Mouse (Mus musculus): ENCODE measurements at regions not wholly inside any gene's neighbourhood (a gene's known extent, or its start where the extent isn't known, plus 50 kb on each side); places are given as distances from the start of the nearest gene placed in this dataset.

DNA sequence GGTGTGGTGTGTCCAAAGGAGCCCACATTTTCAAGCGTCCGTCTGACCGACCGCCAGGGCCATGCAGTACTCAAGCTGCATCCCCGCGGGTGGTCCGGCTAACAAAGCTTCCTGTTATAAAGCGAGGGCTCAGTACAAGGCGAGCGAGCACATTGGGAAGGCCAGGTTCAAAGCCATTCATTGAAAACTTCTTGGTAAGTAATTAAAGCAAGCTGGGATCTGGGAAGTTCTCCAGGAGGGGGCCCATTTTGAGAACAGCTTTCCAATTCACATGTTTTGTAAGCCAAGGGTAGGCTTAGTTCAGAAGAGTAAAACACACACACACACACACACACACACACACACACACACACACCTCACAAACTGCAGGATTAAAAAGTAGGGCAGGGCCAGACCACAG, 57.3 kb upstream of the Prep start:
- no peaks in the 10 kb centered on the region for H3K36me3 ChIP-seq (ENCODE audit: poor library complexity, severe bottlenecking)
- H3K4me3 ChIP-seq: no peak overlapping the region
- peaks cover 19% of the 10 kb centered on the region for H3K27me3 ChIP-seq
- H3K4me2 ChIP-seq: peak overlapping the region; percentile 20; the same call in 1 of the 2 replicates
- H3K27ac ChIP-seq: no peak overlapping the region
- H3K9ac ChIP-seq: no peak overlapping the region
- WGBS: 4% methylated on average over 10 of the region's 10 CpGs
- no peaks in the 10 kb centered on the region for H3K9me3 ChIP-seq (replicated peaks)
- peaks cover 6% of the 10 kb centered on the region for H3K4me1 ChIP-seq
- ATAC-seq: peak; percentile 94

DNA sequence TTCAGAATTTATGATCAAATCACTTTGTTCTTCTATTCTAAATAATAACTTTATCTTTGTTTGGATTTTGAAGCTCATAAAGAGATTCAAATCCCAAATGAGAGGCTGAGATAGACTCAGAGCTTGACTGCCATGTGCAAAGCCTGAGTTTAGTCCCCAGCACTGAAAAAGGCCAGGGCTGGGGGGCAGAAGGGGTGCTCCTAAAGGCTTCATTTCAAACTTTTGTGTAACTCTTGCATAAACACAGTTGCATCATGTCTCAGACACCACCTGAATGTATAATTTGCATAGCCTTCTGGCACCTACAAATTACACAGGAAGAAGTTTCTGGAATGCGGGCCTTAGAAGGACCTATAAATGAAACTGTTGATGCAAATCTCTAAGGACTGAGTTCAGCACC, 57.8 kb upstream of the Prep start:
- Histone ChIP-seq H3K4me2 (peak overlapping the region; percentile 20; the same call in 1 of the 2 replicates), H3K9ac (no peak overlapping the region), H3K9me3 (replicated peaks) (no peaks in the 10 kb centered on the region), H3K27ac (no peak overlapping the region), H3K4me3 (no peak overlapping the region), H3K36me3 (ENCODE audit: poor library complexity, severe bottlenecking) (no peaks in the 10 kb centered on the region), H3K27me3 (peaks cover 19% of the 10 kb centered on the region), H3K4me1 (peaks cover 6% of the 10 kb centered on the region)
- WGBS: 49% methylated on average over 1 of the region's 1 CpGs
- no peak; the same call in 1 of the 2 replicates for ATAC-seq

DNA sequence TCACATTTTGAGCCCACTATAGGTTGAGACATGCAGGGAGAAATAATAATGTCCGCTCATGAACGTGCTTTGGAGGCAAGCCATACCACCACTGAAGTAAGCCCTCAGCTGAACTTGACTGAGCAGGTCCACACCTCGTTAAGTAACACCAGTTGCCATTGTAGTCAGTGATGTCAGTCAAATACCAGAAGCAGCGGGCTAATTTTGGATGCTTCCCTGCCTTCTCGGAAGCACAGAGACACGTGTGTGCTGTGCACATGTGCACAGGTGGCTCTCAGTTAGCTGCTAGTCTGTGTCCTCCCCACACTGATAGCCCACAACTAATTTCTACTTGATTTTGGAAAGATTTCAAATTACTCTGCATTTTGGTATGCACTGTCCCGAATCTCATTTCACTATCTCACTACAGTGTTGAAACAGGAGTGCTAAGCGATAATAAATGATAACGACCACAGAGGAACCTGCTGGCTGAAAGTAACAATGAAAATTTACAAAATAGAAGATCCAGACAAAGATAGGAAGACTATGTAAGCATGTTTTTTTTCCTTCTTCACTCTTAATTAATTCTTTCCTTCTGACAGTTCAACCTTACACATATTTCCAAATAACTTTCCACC, 62.9 kb upstream of the Prep start:
- Histone ChIP-seq H3K27ac (no peak overlapping the region), H3K4me1 (peaks cover 15% of the 10 kb centered on the region), H3K9ac (no peak overlapping the region), H3K4me3 (no peak overlapping the region), H3K27me3 (peaks cover 21% of the 10 kb centered on the region), H3K4me2 (no peak overlapping the region), H3K36me3 (ENCODE audit: poor library complexity, severe bottlenecking) (no peaks in the 10 kb centered on the region), H3K9me3 (replicated peaks) (no peaks in the 10 kb centered on the region)
- 62% methylated on average over 9 of the region's 9 CpGs for WGBS
- no peak for ATAC-seq

DNA sequence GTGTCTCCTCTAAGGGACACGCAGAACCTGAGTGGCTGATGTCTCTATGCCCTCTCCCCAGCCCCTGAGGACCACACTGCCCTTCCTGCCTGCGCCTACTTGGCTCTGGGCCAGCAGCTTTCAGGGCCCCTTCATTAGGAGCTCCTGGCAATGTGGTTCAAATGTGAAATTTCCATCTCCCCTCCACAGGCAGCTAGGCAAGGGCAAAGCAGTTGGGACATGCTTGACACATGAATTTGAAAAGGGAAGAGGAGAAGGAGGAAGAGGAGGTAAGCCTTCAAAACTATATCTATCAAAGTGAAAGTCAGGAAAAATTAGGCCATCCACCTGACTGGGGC, 63.7 kb upstream of the Prep start:
- no peak for ATAC-seq
- Histone ChIP-seq H3K4me2 (no peak overlapping the region), H3K9ac (no peak overlapping the region), H3K4me3 (no peak overlapping the region), H3K27me3 (peaks cover 24% of the 10 kb centered on the region), H3K9me3 (replicated peaks) (no peaks in the 10 kb centered on the region), H3K36me3 (ENCODE audit: poor library complexity, severe bottlenecking) (no peaks in the 10 kb centered on the region), H3K27ac (no peak overlapping the region), H3K4me1 (peaks cover 15% of the 10 kb centered on the region)
- WGBS: 37% methylated on average over 2 of the region's 2 CpGs

DNA sequence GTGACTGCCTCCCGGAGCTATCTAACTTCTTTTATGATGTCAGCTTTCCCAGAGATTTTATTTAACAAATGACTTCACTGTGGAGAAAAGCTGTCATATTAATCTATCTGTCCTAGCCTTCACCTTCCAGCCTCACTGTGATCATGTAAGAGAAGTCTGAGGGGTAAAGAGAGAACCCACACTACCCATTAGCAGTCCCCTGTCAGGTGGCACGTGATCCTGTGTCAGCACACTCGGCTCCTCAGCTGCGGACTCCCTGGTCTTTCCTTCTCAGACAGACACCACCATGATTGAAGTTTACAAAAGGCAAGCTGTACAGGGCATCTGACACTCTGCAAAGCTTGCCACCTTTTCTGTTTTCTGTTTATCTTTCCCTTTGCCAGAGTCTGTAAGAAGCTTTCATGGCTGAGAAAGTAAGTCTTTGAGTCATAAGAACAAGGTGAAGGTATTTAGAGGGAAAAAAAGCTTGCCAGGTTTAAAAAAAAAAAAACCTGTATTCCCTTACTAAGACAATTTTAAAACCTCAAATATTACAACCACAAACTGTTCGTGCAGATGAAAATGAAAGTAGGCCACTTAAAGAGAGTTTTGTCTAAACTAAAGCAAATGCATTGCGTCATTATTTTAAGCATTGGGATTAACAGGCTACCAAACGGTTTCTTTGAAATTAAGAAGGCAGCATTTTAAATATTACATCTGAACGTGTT, 64.2 kb upstream of the Prep start:
- no peak overlapping the region for H3K27ac ChIP-seq
- H3K4me2 ChIP-seq: no peak overlapping the region
- ATAC-seq: no peak
- no peak overlapping the region for H3K4me3 ChIP-seq
- H3K4me1 ChIP-seq: peaks cover 20% of the 10 kb centered on the region
- H3K27me3 ChIP-seq: peaks cover 23% of the 10 kb centered on the region
- H3K36me3 ChIP-seq (ENCODE audit: poor library complexity, severe bottlenecking): no peaks in the 10 kb centered on the region
- H3K9me3 ChIP-seq (replicated peaks): no peaks in the 10 kb centered on the region
- no peak overlapping the region; the same call in 1 of the 2 replicates for H3K9ac ChIP-seq
- 59% methylated on average over 8 of the region's 8 CpGs for WGBS

DNA sequence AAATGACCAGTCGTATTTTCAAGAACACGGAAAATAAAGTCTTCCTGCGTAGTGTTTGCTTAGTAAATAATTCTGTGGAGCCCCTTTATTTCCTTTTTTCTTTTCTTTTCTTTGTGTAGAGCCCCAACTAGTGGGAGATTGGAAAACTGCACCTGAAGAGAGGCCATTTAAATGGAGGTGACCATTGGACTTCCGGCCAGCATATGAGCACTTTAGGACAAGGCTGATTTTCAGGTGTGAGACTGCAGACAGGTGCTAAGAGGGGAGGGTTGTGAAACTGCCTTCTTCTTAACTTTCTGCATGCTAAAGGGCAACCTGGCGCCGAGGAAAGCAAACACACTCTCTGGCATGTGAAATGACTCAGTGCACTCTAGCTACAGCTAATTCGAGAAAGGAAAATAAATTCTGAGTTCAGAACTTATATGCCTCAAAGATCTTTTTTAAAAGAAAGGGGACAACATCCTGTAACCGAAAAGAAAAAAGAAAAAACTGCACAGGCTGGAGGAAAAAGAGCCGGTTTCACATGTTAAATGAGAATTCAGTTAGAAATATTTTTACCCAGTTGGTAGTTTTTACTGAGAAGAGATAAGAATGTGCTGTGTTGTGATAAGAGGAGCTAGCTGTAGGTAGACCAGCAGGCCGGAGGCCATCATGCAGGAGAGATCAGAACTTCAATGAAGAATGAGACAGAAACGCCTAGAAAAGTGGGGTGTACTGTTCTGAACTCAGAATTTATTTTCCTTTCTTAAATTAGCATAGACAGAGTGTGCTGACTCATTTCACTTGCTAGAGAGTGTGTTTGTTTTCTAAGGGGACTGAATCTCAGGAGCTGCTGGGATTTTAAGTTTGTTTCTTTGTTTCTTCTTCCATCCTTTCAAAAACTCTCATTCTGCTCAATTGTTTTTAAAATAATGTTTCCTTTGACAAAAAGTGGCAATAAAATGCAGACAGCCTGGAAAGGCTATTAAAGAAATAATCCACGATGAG, 65.8 kb upstream of the Prep start:
- H3K27me3 ChIP-seq: peaks cover 23% of the 10 kb centered on the region
- peak overlapping the region; percentile 35 for H3K4me3 ChIP-seq
- peaks cover 27% of the 10 kb centered on the region for H3K4me1 ChIP-seq
- H3K4me2 ChIP-seq: peak overlapping the region; percentile 68
- 48% methylated on average over 12 of the region's 12 CpGs for WGBS
- peak; percentile 48 for ATAC-seq
- H3K36me3 ChIP-seq (ENCODE audit: poor library complexity, severe bottlenecking): no peaks in the 10 kb centered on the region
- H3K27ac ChIP-seq: no peak overlapping the region
- H3K9ac ChIP-seq: peak overlapping the region; percentile 63
- no peaks in the 10 kb centered on the region for H3K9me3 ChIP-seq (replicated peaks)

DNA sequence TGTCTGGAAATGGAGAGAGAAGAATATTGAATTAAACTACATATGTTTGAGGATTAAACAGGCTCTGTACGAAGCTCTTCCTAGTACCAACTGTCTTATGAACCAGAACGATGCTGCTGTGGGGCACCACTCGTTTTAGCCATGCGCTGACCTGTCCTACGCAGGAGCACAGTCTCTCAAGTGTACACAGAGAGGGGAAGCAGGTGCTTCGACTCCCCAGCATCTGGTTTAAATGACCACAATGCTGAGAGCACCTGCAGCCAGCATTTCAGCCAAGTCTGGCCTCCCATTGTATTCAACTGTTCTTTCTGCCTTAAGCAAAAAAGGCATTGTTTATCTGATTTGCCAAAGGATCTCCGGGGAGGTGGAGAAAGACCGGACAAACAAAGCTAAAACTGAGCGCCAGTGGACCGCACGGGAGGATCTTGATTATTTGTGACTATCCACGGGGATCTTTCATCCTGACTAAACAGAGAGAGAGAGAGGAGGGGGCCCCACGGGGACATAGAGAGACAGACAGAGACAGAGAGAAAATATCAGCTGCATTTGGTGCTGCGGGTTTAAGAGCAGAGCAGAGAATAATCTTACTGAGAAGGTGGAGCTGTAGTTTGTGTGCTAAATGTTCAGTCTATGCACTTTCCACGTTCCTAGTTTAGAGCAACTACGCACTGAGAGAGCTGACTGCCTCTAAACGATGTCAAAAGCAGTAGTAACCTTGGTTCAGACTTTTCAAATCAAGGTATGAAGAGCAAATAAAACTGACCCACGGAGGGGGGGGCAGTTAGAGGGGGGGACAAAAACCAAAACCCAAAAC, 66.8 kb upstream of the Prep start:
- H3K9ac ChIP-seq: peak overlapping the region; percentile 63
- H3K4me2 ChIP-seq: peak overlapping the region; percentile 68
- peaks cover 23% of the 10 kb centered on the region for H3K27me3 ChIP-seq
- peaks cover 30% of the 10 kb centered on the region for H3K4me1 ChIP-seq
- H3K4me3 ChIP-seq: peak overlapping the region; percentile 35
- H3K27ac ChIP-seq: 0 out of 2 replicates have a peak overlapping the region, but pooled peaks have one; percentile 16
- H3K9me3 ChIP-seq (replicated peaks): no peaks in the 10 kb centered on the region
- WGBS: 13% methylated on average over 18 of the region's 18 CpGs
- ATAC-seq: peak; percentile 65
- H3K36me3 ChIP-seq (ENCODE audit: poor library complexity, severe bottlenecking): no peaks in the 10 kb centered on the region

DNA sequence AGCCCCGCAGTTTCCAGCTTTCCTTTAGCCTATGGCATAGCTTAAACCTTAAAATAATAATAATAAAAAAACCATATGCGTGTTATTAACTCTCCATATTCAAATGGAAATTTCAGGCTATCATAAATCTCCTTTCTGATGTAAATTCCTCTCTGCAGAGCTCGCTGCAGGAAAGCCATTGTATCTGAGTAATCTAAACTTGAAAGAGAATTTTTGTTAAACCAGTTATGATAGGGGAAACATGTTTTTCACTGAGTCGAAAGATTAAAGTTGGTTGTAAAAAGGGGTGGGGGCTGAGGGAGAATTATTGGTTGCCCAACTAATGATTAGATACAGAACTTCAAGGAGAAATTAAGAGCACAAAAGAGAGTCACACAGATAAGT, 69.1 kb upstream of the Prep start:
- no peak for ATAC-seq
- Histone ChIP-seq H3K27me3 (peaks cover 40% of the 10 kb centered on the region), H3K9me3 (replicated peaks) (no peaks in the 10 kb centered on the region), H3K9ac (peak overlapping the region; percentile 43; the same call in 1 of the 2 replicates), H3K4me2 (peak overlapping the region; percentile 54), H3K27ac (no peak overlapping the region), H3K4me1 (peaks cover 34% of the 10 kb centered on the region), H3K36me3 (ENCODE audit: poor library complexity, severe bottlenecking) (no peaks in the 10 kb centered on the region), H3K4me3 (peak overlapping the region; percentile 21)
- WGBS: 4% methylated on average over 4 of the region's 4 CpGs

DNA sequence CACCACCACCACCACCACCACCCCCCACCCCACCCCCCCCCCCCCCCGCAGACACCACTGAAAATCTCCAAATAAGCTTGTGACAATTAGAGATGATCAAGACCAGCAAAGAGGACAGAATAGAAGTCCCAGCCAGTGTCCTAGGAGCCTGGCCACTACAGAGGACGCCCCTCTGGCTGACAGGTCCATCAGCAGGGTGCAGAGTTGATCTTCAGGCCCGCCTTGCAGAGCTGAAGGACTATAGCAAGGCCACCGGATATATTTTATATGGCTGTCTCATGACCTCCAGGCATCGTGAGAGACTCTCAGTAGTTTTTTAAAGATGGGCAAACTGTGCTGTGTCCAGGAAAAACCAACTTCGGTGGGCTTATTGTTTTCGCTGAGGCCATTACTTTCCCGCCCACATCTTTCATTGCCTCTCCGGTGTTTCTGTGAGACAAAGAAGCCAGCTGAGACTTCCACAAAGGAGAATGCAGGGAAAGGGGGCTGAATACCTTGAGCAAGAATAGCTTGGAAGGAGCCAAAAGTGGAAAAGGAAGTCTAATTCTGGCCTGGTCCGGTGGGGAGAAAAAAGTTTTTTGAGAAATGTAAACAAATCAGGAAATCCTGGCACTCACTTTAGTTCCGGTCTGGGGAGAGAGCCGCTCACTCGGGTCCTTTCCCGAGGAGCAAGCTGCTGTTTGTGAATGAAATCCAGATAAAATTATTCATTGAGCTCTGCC, 69.7 kb upstream of the Prep start:
- Histone ChIP-seq H3K4me2 (peak overlapping the region; percentile 54), H3K9ac (peak overlapping the region; percentile 43), H3K4me1 (peaks cover 34% of the 10 kb centered on the region), H3K27ac (no peak overlapping the region), H3K36me3 (ENCODE audit: poor library complexity, severe bottlenecking) (no peaks in the 10 kb centered on the region), H3K9me3 (replicated peaks) (no peaks in the 10 kb centered on the region), H3K27me3 (peaks cover 39% of the 10 kb centered on the region), H3K4me3 (peak overlapping the region; percentile 21)
- 2% methylated on average over 13 of the region's 14 CpGs for WGBS
- no peak for ATAC-seq

DNA sequence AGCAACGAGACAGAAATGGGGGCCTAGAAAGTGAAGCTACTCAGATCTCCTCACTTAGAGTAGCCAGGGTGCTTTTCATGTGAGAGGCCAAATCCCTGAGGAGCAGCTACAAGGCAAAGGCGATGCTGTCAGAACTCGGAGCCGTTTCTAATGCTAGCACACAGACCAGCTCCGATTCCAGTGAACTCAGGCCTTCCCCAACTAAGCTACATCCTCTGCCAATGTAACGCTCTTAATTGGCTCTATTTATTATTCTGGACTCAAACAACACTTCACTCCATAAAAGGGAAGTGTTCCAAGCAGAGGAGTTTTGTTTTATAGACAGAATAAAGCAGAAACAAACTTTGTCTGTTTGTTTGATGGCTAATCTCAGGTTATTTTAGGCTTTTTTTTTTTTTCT, 71.2 kb upstream of the Prep start:
- Histone ChIP-seq H3K9me3 (replicated peaks) (no peaks in the 10 kb centered on the region), H3K27ac (no peak overlapping the region), H3K4me2 (no peak overlapping the region), H3K27me3 (peaks cover 29% of the 10 kb centered on the region), H3K4me3 (no peak overlapping the region), H3K36me3 (ENCODE audit: poor library complexity, severe bottlenecking) (no peaks in the 10 kb centered on the region), H3K4me1 (peaks cover 34% of the 10 kb centered on the region), H3K9ac (no peak overlapping the region)
- no peak for ATAC-seq
- WGBS: 27% methylated on average over 6 of the region's 6 CpGs
